Mouse (Mus musculus): Measurements from ENCODE around the gene St6galnac6. TPM values are rescaled to one million over a fixed set of nuclear protein-coding genes. Genes with fewer than 3 reads are reported as not detected.

The St6galnac6 gene
- 22.3 and 32.4 TPM in 2 replicates for polyA plus RNA-seq (2012; rRNA removed)

GRCm38 (mm10) chr2:32599409-32599808, at the start of gene St6galnac6:
St6galnac6 (plus strand) TSS chr2:32599709.
- Histone ChIP-seq H3K27ac (ENCODE audit: insufficient read depth, low read length) (no peak within 1 kb of the TSS), H3K27me3 (ENCODE audit: control insufficient read depth, insufficient read depth, low read length) (no peaks in the 10 kb centered on the region), H3K4me3 (ENCODE audit: extremely low read depth, insufficient read depth, insufficient read length) (no peak within 1 kb of the TSS), H3K4me1 (ENCODE audit: control insufficient read depth, insufficient read depth, insufficient read length) (peaks cover 4% of the 10 kb centered on the region; the same call in 1 of the 2 replicates), H3K36me3 (ENCODE audit: control insufficient read depth, insufficient read depth, low read length) (peaks cover 21% of the 10 kb centered on the region)
- 88% methylated on average over 3 of the region's 3 CpGs for WGBS
- DNase-seq (ENCODE audit: low read depth in 1 of 2, low spot score in 2 of 2), result no peak
- no peak for TF ChIP-seq POLR2A (IDR thresholded peaks at IDR 0.05; ENCODE audit: low read depth, low read length)
- TF ChIP-seq CTCF (IDR thresholded peaks at IDR 0.05; ENCODE audit: extremely low read depth, insufficient read depth, insufficient read length, insufficient replicate concordance), result no peak

GRCm38 (mm10) chr2:32549764-32550163, 49.7 kb upstream of the St6galnac6 start:
- no peaks in the 10 kb centered on the region for H3K27me3 ChIP-seq (ENCODE audit: control insufficient read depth, insufficient read depth, low read length)
- TF ChIP-seq CTCF (IDR thresholded peaks at IDR 0.05; ENCODE audit: extremely low read depth, insufficient read depth, insufficient read length, insufficient replicate concordance) (no peak), POLR2A (IDR thresholded peaks at IDR 0.05; ENCODE audit: low read depth, low read length) (no peak)
- DNase-seq (ENCODE audit: low read depth in 1 of 2, low spot score in 2 of 2), result no peak
- no peaks in the 10 kb centered on the region for H3K36me3 ChIP-seq (ENCODE audit: control insufficient read depth, insufficient read depth, low read length)
- H3K27ac ChIP-seq (ENCODE audit: insufficient read depth, low read length), result no peak overlapping the region
- H3K4me3 ChIP-seq (ENCODE audit: extremely low read depth, insufficient read depth, insufficient read length), result no peak overlapping the region
- WGBS, result 26% methylated on average over 6 of the region's 6 CpGs
- peaks cover 21% of the 10 kb centered on the region; the same call in 1 of the 2 replicates for H3K4me1 ChIP-seq (ENCODE audit: control insufficient read depth, insufficient read depth, insufficient read length)

GRCm38 (mm10) chr2:32551236-32551635, 48.3 kb upstream of the St6galnac6 start:
- H3K4me1 ChIP-seq (ENCODE audit: control insufficient read depth, insufficient read depth, insufficient read length), result peaks cover 26% of the 10 kb centered on the region
- no peaks in the 10 kb centered on the region for H3K27me3 ChIP-seq (ENCODE audit: control insufficient read depth, insufficient read depth, low read length)
- no peak overlapping the region for H3K4me3 ChIP-seq (ENCODE audit: extremely low read depth, insufficient read depth, insufficient read length)
- H3K27ac ChIP-seq (ENCODE audit: insufficient read depth, low read length), result no peak overlapping the region
- TF ChIP-seq POLR2A (IDR thresholded peaks at IDR 0.05; ENCODE audit: low read depth, low read length) (no peak), CTCF (IDR thresholded peaks at IDR 0.05; ENCODE audit: extremely low read depth, insufficient read depth, insufficient read length, insufficient replicate concordance) (no peak)
- no peak for DNase-seq (ENCODE audit: low read depth in 1 of 2, low spot score in 2 of 2)
- WGBS, result 87% methylated on average over 5 of the region's 5 CpGs
- peaks cover 2% of the 10 kb centered on the region; the same call in 1 of the 2 replicates for H3K36me3 ChIP-seq (ENCODE audit: control insufficient read depth, insufficient read depth, low read length)

GRCm38 (mm10) chr2:32553592-32554148, 45.8 kb upstream of the St6galnac6 start:
- Histone ChIP-seq H3K27ac (ENCODE audit: insufficient read depth, low read length) (peak overlapping the region; percentile 90), H3K36me3 (ENCODE audit: control insufficient read depth, insufficient read depth, low read length) (peaks cover 2% of the 10 kb centered on the region), H3K27me3 (ENCODE audit: control insufficient read depth, insufficient read depth, low read length) (no peaks in the 10 kb centered on the region), H3K4me3 (ENCODE audit: extremely low read depth, insufficient read depth, insufficient read length) (peak overlapping the region; percentile 43; the same call in 1 of the 2 replicates), H3K4me1 (ENCODE audit: control insufficient read depth, insufficient read depth, insufficient read length) (peaks cover 17% of the 10 kb centered on the region)
- no peak for DNase-seq (ENCODE audit: low read depth in 1 of 2, low spot score in 2 of 2)
- 3% methylated on average over 7 of the region's 7 CpGs for WGBS
- TF ChIP-seq POLR2A (IDR thresholded peaks at IDR 0.05; ENCODE audit: low read depth, low read length) (no peak), CTCF (IDR thresholded peaks at IDR 0.05; ENCODE audit: extremely low read depth, insufficient read depth, insufficient read length, insufficient replicate concordance) (no peak)

GRCm38 (mm10) chr2:32555484-32555883, 44.0 kb upstream of the St6galnac6 start:
- H3K36me3 ChIP-seq (ENCODE audit: control insufficient read depth, insufficient read depth, low read length), result peaks cover 14% of the 10 kb centered on the region
- no peak for DNase-seq (ENCODE audit: low read depth in 1 of 2, low spot score in 2 of 2)
- H3K4me1 ChIP-seq (ENCODE audit: control insufficient read depth, insufficient read depth, insufficient read length), result peaks cover 17% of the 10 kb centered on the region
- no peaks in the 10 kb centered on the region for H3K27me3 ChIP-seq (ENCODE audit: control insufficient read depth, insufficient read depth, low read length)
- no peak overlapping the region for H3K4me3 ChIP-seq (ENCODE audit: extremely low read depth, insufficient read depth, insufficient read length)
- WGBS, result 74% methylated on average over 4 of the region's 4 CpGs
- TF ChIP-seq POLR2A (IDR thresholded peaks at IDR 0.05; ENCODE audit: low read depth, low read length) (no peak), CTCF (IDR thresholded peaks at IDR 0.05; ENCODE audit: extremely low read depth, insufficient read depth, insufficient read length, insufficient replicate concordance) (no peak)
- peak overlapping the region; percentile 14; the same call in 1 of the 2 replicates for H3K27ac ChIP-seq (ENCODE audit: insufficient read depth, low read length)

- H3K4me3 ChIP-seq (ENCODE audit: extremely low read depth, insufficient read depth, insufficient read length), result no peak overlapping the region
- H3K27me3 ChIP-seq (ENCODE audit: control insufficient read depth, insufficient read depth, low read length), result no peaks in the 10 kb centered on the region
- DNase-seq (ENCODE audit: low read depth in 1 of 2, low spot score in 2 of 2), result no peak
- H3K36me3 ChIP-seq (ENCODE audit: control insufficient read depth, insufficient read depth, low read length), result peaks cover 14% of the 10 kb centered on the region
- no peak for TF ChIP-seq POLR2A (IDR thresholded peaks at IDR 0.05; ENCODE audit: low read depth, low read length)
- no peak for TF ChIP-seq CTCF (IDR thresholded peaks at IDR 0.05; ENCODE audit: extremely low read depth, insufficient read depth, insufficient read length, insufficient replicate concordance)
- H3K27ac ChIP-seq (ENCODE audit: insufficient read depth, low read length), result peak overlapping the region; percentile 14; the same call in 1 of the 2 replicates
- WGBS, result 58% methylated on average over 7 of the region's 7 CpGs
- peaks cover 17% of the 10 kb centered on the region for H3K4me1 ChIP-seq (ENCODE audit: control insufficient read depth, insufficient read depth, insufficient read length)
Observed at GRCm38 (mm10) chr2:32556019-32556418, 43.5 kb upstream of the St6galnac6 start.

- H3K36me3 ChIP-seq (ENCODE audit: control insufficient read depth, insufficient read depth, low read length), result peaks cover 24% of the 10 kb centered on the region
- peaks cover 8% of the 10 kb centered on the region for H3K4me1 ChIP-seq (ENCODE audit: control insufficient read depth, insufficient read depth, insufficient read length)
- TF ChIP-seq POLR2A (IDR thresholded peaks at IDR 0.05; ENCODE audit: low read depth, low read length), result no peak
- TF ChIP-seq CTCF (IDR thresholded peaks at IDR 0.05; ENCODE audit: extremely low read depth, insufficient read depth, insufficient read length, insufficient replicate concordance), result no peak
- no peaks in the 10 kb centered on the region for H3K27me3 ChIP-seq (ENCODE audit: control insufficient read depth, insufficient read depth, low read length)
- H3K27ac ChIP-seq (ENCODE audit: insufficient read depth, low read length), result no peak overlapping the region
- DNase-seq (ENCODE audit: low read depth in 1 of 2, low spot score in 2 of 2), result no peak
- WGBS, result 93% methylated on average over 5 of the region's 5 CpGs
- no peak overlapping the region for H3K4me3 ChIP-seq (ENCODE audit: extremely low read depth, insufficient read depth, insufficient read length)
Observed at GRCm38 (mm10) chr2:32559570-32559969, 39.9 kb upstream of the St6galnac6 start.

Data from spleen, adult 2 months (tissue).